Mouse (Mus musculus): Measurements from ENCODE around the gene Gtf2ird1.

Gtf2ird1 gene

DNA sequence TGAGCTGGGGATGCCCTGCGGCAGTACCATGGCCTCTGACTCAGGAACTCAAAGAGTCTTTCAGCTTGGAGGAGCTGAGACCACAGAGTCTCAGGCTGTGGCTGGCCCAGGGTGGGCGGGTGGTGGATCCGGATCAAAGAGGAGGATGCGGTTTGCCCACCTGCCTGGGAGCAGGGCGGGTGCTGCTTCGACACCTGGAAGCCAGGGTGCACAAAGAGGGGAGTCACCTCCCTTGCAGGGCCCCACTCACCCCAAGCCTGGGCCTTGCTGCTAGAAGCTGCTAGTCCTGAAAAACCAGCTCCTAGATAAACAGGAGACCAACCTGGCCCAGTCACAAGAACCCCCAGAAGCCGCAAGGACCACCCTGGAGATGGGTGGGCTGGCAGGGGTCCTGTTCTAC, 12.0 kb downstream of the Gtf2ird1 start:
- DNase-seq (ENCODE audit: low spot score), result no peak

GRCm38 (mm10) chr5:134442066-134442465, 14.4 kb downstream of the Gtf2ird1 start:
- DNase-seq (ENCODE audit: low spot score), result no peak

DNA sequence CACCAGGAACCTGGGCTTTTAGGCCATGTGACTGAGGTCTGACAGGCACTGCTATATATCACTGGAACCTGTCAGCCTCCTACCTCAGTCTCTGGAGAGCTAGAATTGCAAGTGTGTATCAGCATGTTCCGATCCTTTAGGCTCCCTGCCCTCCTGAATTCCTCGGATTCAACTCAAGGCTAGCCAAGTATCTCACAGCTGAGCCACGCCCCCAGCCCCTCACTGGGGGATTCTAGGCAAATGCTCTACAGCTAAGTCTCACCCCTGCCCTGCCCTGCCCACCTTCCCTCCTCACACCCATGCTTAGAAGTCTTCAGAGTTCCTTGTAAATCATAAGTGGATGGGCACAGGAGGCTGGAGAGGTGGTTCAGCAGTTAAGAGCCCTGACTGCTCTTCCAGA, 15.4 kb downstream of the Gtf2ird1 start:
- no peak for DNase-seq (ENCODE audit: low spot score)

DNA sequence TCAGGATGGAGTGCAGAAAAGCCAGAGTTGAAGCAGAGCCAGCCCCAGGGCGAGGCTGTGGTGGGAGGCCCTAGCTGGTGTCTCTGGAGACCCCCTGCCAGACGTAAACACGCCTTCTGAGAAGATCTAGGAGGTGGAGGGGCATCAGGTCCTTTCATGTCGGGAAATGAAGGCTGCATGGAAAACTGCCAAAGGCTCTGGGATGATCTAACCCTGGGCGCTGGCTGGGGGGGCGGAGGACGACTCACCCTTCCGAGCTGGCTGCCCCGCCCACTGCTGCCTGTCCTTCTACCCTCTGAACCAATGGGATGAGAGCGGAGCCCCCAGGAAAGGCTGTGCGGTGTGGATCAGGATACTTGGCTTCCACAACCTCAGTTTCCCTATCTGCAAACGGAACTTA, 16.4 kb downstream of the Gtf2ird1 start:
- DNase-seq (ENCODE audit: low spot score), result no peak

GRCm38 (mm10) chr5:134439481-134439880, 17.0 kb downstream of the Gtf2ird1 start:
- DNase-seq (ENCODE audit: low spot score), result no peak

GRCm38 (mm10) chr5:134438676-134439425, 17.7 kb downstream of the Gtf2ird1 start:
- no peak for DNase-seq (ENCODE audit: low spot score)

GRCm38 (mm10) chr5:134437459-134437827, 19.1 kb downstream of the Gtf2ird1 start:
- DNase-seq (ENCODE audit: low spot score), result no peak

DNA sequence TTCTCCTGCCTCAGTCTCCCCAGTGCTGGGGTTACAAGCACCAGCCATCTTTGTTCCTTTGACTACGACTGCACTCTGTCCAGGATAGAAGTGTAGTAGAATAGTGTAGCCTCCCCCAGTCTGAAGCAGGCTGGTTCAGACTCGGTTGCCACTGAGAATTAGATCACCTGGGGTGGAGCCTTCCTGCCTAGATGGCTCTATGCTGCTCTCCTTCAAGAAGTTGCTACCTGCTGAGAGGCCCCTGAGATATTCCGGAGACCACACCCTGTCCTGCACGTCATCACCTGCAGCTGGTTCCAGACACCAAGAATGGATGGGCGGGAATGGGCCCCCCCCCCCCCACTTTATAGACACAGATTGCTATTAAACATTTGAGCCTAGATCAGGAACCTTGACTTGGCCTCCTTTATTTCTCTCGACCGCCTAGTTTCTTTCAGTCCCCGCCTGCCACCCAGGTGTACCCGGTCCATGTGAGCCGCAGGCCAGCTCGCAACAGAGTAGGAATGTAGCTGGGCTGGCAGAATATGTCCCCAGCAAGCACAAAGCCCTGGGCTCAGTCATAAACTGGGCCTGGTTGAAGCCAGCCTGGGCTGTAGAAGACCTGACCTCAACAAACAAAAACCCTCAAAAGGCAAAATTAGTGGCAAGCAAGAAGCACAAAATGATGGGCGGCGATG, 19.6 kb downstream of the Gtf2ird1 start:
- DNase-seq (ENCODE audit: low spot score), result no peak

DNA sequence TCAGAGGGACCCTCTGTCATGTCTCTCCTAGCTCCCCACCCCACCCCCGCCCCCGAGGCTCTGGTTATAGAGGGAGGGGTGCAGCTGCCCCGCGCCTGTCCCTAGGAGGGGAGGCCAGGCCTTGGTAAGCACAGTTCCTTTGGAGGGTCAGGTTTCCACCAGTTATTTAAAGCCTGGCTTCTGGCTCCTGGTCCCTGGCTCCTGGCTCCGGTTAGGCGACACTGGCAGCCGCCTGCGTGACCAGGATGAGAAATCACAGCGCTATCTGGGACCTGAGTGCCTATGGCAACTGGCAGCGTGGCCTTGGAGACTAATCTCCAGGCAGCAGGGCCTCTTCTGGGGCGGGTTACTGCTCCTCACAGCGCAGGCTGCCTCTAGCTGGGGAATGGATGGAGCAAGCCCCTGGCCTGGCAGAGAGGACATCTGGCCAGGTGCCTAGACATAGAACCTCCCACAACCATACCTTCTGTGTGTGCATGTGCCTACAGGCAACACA, 20.6 kb downstream of the Gtf2ird1 start:
- DNase-seq (ENCODE audit: low spot score), result no peak

DNA sequence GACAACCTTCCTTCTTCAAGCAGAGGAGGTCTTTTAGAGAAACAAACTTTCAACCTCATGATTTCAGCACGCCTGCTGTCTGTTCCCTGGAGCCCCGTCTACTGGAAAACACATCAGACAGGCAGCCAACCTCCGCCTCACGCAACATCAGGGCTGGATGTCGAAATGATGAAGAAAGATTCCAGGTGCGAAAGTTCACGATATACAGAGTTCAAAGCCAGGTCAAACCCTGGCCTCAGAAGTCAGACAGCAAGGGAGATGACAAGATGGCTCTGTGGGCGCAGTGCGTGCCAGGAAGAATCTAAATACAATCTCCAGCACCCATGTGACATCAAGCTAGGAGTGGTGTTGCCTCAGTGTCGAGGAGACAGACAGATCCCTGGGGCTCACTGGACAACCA, 23.4 kb downstream of the Gtf2ird1 start:
- peak; percentile 37 for DNase-seq (ENCODE audit: low spot score)

DNA sequence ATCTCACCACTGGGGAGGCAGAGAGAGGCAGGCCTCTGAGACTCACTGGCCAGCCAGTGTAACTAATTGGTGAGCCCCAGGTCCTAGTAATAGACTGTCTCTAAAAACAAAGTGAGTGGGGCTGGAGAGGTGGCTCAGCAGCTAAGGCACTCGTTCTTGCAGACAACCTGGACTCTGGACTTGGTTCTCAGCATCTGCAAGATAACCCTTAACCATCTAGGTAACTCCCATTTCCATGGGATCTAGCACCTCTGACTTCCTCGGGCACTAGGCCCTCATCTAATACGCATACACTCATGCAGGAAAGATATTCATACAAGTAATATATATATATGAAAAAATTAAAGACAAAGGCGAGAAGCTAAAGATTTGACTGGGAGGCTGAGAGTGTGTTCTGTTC, 26.4 kb downstream of the Gtf2ird1 start:
- no peak for DNase-seq (ENCODE audit: low spot score)

GRCm38 (mm10) chr5:134427664-134428063, 28.9 kb downstream of the Gtf2ird1 start:
- DNase-seq (ENCODE audit: low spot score), result no peak

- no peak for DNase-seq (ENCODE audit: low spot score)
These were observed 30.9 kb downstream of the Gtf2ird1 start for GRCm38 (mm10) chr5:134425601-134426000.

GRCm38 (mm10) chr5:134423930-134424329, 32.6 kb downstream of the Gtf2ird1 start:
- no peak for DNase-seq (ENCODE audit: low spot score)

DNA sequence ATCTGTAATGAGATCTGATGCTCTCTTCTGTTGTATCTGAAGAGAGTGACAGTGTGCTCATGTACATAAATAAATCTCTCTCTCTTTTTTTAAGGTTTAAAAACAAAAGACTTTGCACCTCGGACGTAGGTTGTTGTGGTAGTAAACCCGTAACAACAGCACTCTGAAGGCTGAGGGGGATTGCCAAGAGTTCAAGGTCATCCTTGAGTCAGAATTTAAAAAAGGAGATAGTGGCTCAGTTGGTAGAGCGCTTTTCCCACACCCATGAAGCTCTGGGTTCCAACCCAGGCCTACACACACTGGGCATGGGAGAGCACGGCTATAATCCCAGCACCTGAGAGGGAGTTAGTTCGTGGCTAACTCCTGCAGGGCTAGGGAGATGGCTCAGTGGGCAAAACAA, 33.1 kb downstream of the Gtf2ird1 start:
- DNase-seq (ENCODE audit: low spot score), result no peak

DNA sequence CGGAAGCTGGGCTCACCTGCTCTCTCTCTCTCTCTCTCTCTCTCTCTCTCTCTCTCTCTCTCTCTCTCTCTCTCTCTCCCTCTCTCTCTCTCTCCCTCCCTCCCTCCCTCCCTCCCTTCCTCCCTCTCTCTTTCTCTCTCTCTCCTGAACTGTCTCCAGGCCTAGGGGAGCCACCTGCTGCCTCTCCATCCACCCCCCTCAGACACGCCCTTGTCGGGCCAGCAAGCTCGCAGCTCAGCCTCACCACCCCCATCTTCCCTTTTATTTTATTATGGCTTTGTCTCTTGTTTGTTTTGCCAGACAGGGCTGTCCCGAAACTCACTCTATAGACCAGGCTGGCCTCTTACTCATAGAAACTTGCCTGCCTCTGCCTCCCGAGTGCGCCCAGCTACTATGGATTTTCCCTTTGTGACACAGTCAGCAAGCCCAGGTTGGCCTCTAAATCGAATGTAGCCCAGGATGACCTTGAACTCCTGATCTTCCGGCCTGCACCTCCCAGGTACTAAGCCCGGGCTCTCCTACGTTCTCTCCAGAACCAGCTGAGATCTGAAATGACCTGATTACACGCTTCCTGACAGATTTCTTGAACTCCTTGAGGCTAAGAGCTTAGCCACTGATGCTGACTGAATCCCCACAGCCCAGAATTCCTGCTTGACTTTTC, 34.1 kb downstream of the Gtf2ird1 start:
- no peak for DNase-seq (ENCODE audit: low spot score)

DNA sequence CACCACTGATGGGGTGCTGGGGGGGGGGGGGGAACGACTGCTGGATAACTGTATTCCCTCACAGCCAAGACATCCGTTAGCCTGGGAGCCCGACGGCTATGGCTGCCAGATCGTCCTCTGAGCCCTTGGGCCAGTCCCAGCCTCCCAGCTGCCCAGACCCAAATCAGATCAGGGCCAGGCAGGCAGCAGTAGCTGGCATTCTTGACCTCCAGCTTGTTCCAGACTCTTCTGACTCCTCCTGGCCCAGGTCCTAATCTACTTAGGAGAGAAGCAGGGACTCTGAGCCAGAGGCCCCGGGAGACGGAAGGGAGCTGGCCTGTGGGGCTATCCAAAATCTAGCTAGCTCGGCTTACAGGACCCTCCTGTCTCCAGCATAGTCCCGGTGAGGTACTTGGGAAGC, 35.5 kb downstream of the Gtf2ird1 start:
- DNase-seq (ENCODE audit: low spot score), result no peak

DNA sequence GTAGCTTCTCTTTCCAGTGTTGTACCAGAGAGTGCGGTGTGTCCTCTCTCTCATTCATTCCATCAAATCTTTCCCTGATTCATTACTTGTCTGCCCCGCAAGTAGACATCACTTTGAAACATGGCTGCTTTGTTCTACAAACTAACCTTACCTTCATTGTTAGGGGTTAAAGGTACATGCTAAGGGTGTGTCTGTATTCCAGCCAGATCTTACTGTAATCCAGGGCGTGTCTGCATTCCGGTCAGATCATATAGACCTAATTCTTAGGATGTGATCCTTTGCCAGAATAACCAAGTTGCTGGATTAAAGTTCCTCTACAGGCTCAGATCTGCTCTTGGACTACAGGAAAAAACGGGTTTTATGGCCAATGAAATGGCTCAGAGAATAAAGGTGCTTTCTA, 36.8 kb downstream of the Gtf2ird1 start:
- DNase-seq (ENCODE audit: low spot score), result no peak

DNA sequence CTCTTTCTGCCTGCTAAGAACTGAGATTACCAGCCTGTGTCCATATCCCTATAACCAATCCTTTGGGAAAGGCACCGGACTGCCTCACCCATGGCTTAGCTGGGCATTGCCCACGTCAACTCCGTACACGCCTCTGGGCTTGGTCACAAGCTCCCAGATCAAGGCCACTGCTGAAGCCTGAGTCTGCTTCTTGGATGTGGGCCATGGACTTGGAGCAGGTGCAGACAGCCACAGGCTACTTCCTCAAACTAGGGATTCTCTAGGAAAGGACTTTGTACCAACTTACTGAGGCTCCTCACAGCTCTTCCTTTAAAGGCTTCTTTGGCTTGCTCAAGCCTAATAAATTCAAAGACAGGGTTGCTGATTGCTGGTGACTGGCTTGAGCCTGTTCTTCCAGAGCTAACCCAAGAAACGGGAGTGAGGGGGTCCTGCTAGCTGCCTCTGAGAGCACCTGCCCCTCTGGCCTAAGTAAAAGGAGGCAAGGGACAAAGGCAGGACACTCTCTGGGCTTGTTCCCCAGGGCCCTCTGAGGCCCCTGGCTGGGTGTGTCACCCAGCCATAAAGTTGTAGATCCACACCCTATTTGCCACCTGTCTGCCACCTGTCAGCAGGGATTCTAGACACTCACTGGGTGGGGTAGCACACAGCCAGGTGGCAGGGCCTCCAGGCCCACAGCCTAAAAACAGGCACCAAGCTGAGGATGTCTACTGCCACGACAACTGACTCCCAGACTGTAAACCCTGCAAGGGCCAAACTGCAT, 38.0 kb downstream of the Gtf2ird1 start:
- peak; percentile 21 for DNase-seq (ENCODE audit: low spot score)

- no peak for DNase-seq (ENCODE audit: low spot score)
These were observed 44.2 kb downstream of the Gtf2ird1 start for GRCm38 (mm10) chr5:134412341-134412740.

DNA sequence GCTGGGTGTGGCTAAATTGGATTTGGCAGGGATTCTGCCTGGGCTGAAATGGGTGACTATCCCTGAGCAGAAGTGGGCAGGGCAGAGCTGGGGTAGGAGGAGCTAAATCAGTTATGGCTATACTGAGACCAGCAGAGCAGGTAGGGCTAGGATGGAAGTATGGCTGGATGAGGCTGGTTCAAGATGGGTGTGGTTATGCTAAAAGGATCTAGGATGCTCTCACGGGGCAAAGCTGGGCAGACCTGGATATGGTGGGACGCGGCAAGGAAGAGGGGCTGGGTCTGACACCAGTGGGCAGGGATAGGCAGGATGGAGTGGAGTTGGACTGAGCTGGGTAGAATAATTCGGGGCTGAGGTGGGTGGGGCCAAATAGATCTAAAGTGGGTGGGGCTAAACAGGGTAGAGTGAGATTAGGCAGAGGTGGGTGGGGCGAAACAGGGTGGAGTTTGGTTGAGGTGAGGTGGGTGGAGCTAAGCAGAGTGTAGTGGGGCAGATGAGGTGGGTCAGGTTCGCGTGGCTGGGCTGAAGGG, 46.1 kb downstream of the Gtf2ird1 start:
- no peak for DNase-seq (ENCODE audit: low spot score)
